Mouse (Mus musculus): ENCODE results near the gene Srebf2. TPM values are rescaled to one million over a fixed set of nuclear protein-coding genes. Genes with fewer than 3 reads are reported as not detected.

The Srebf2 gene
- total RNA-seq, 2 experiments from 2014 or later: 172 to 174 TPM

GRCm38 (mm10) chr15:82177743-82178290 is 30.8 kb downstream of the Srebf2 start:
- DNase-seq (ENCODE audit: extremely low spot score in 1 of 2, low spot score in 1 of 2): no peak

- DNase-seq (ENCODE audit: extremely low spot score in 1 of 2, low spot score in 1 of 2): no peak
Measured at GRCm38 (mm10) chr15:82181131-82181530, 34.1 kb downstream of the Srebf2 start.

- DNase-seq (ENCODE audit: extremely low spot score in 1 of 2, low spot score in 1 of 2): no peak
Measured at GRCm38 (mm10) chr15:82182311-82182710, 35.3 kb downstream of the Srebf2 start.

- DNase-seq (ENCODE audit: extremely low spot score in 1 of 2, low spot score in 1 of 2): no peak
Measured at GRCm38 (mm10) chr15:82183596-82183995, 36.6 kb downstream of the Srebf2 start.

- DNase-seq (ENCODE audit: extremely low spot score in 1 of 2, low spot score in 1 of 2): no peak
Measured at GRCm38 (mm10) chr15:82184183-82184582, 37.2 kb downstream of the Srebf2 start.

- no peak for DNase-seq (ENCODE audit: extremely low spot score in 1 of 2, low spot score in 1 of 2)
Measured at GRCm38 (mm10) chr15:82184656-82185055, 37.7 kb downstream of the Srebf2 start.

- DNase-seq (ENCODE audit: extremely low spot score in 1 of 2, low spot score in 1 of 2): no peak
Measured at GRCm38 (mm10) chr15:82185062-82185783, 38.2 kb downstream of the Srebf2 start.

- DNase-seq (ENCODE audit: extremely low spot score in 1 of 2, low spot score in 1 of 2): no peak
Measured at GRCm38 (mm10) chr15:82186131-82186530, 39.1 kb downstream of the Srebf2 start.

- DNase-seq (ENCODE audit: extremely low spot score in 1 of 2, low spot score in 1 of 2): no peak
Measured at GRCm38 (mm10) chr15:82186931-82187330, 40.0 kb downstream of the Srebf2 start.

- DNase-seq (ENCODE audit: extremely low spot score in 1 of 2, low spot score in 1 of 2): no peak
Measured at GRCm38 (mm10) chr15:82187401-82187800, 40.4 kb downstream of the Srebf2 start.

- DNase-seq (ENCODE audit: extremely low spot score in 1 of 2, low spot score in 1 of 2): no peak
Measured at GRCm38 (mm10) chr15:82187924-82188323, 40.9 kb downstream of the Srebf2 start.

GRCm38 (mm10) chr15:82188481-82189240 is 41.7 kb downstream of the Srebf2 start:
- DNase-seq (ENCODE audit: extremely low spot score in 1 of 2, low spot score in 1 of 2): peak in 1 of 2 experiments; percentile 44

- DNase-seq (ENCODE audit: extremely low spot score in 1 of 2, low spot score in 1 of 2): no peak
Measured at GRCm38 (mm10) chr15:82192617-82193016, 45.6 kb downstream of the Srebf2 start.

GRCm38 (mm10) chr15:82196300-82196699 is 49.3 kb downstream of the Srebf2 start:
- DNase-seq (ENCODE audit: extremely low spot score in 1 of 2, low spot score in 1 of 2): no peak

GRCm38 (mm10) chr15:82197246-82197750 is 50.3 kb downstream of the Srebf2 start:
- DNase-seq (ENCODE audit: extremely low spot score in 1 of 2, low spot score in 1 of 2): no peak

GRCm38 (mm10) chr15:82197937-82198336 is 51.0 kb downstream of the Srebf2 start:
- DNase-seq (ENCODE audit: extremely low spot score in 1 of 2, low spot score in 1 of 2): no peak

GRCm38 (mm10) chr15:82198342-82198741 is 51.4 kb downstream of the Srebf2 start:
- DNase-seq (ENCODE audit: extremely low spot score in 1 of 2, low spot score in 1 of 2): no peak

- DNase-seq (ENCODE audit: extremely low spot score in 1 of 2, low spot score in 1 of 2): no peak
Measured at GRCm38 (mm10) chr15:82199546-82199945, 52.6 kb downstream of the Srebf2 start.

- DNase-seq (ENCODE audit: extremely low spot score in 1 of 2, low spot score in 1 of 2): no peak
Measured at GRCm38 (mm10) chr15:82202086-82202485, 55.1 kb downstream of the Srebf2 start.

GRCm38 (mm10) chr15:82203090-82203489 is 56.1 kb downstream of the Srebf2 start:
- DNase-seq (ENCODE audit: extremely low spot score in 1 of 2, low spot score in 1 of 2): no peak

Data from layer of hippocampus, postnatal 25 days (tissue).